Mouse (Mus musculus) bone marrow macrophage, adult 2 months (primary cell): ENCODE data around the gene Vmn1r219.
"Not testable (repeated sequence)": the region's sequence is repeated elsewhere in the genome, so short reads cannot be mapped to it uniquely, and the experiment has no call there.

Experiments used
- CTCF ChIP-seq: IDR thresholded peaks from 2 replicates; pipeline ENCODE4 v1.5.1; 2012; ENCODE audit warnings: low read depth, mild to moderate bottlenecking, low read length, moderate library complexity
- POLR2A ChIP-seq: IDR thresholded peaks from 2 replicates; pipeline ENCODE4 v1.6.1; 2012; ENCODE audit warnings: mild to moderate bottlenecking, low read depth, low read length, borderline replicate concordance

- TF ChIP-seq POLR2A, CTCF: not testable (repeated sequence)
These were observed 44.8 kb downstream of the Vmn1r219 start for GRCm38 (mm10) chr13:23203885-23204284.
